Mouse (Mus musculus): Measurements from ENCODE around the gene Ap1g1.
"Not testable (repeated sequence)": the region's sequence is repeated elsewhere in the genome, so short reads cannot be mapped to it uniquely, and the experiment has no call there.

Gene Ap1g1

DNA sequence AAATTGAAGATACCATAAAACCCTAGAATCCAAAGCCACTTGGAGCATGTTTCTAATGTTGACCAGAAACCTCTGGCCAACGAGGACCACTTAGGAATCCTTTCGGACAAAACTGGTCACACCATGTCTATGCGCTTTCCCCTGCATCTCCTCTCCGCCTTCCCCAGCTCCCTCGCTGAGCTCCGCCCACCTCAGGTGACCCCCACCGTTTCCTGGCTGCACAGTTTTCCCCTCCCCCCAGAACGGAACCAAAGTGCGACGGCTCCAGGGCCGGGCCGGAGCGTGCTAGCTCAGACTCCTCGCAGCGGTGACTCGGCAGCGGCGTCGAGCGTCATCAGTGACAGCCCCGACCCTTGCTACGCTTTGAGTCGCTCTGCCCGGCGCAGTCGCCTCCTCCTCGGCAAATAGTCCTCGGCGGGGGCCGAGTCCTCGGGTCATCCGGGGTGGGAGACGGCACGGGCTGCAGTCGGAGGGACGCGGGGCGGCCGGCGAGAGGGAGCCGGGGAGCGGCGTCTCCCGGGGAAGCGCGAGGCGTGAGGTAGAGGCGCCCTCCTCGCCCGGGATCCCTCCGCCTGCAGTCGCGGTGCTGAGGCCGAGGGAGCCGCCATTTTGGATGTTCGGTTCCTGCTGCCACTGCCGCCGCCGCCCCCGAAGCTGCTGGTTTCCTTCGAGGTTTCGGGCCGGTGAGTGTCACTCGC lies at the start of gene Ap1g1:
Gene Ap1g1, plus strand, starts transcription at position 275 of the 698 bp plus-strand sequence.
- DNase-seq (ENCODE audit: extremely low spot score): peak; percentile 99

GRCm38 (mm10) chr8:109731012-109731411 lies 47.3 kb upstream of the Ap1g1 start:
- no peak for DNase-seq (ENCODE audit: extremely low spot score)

DNA sequence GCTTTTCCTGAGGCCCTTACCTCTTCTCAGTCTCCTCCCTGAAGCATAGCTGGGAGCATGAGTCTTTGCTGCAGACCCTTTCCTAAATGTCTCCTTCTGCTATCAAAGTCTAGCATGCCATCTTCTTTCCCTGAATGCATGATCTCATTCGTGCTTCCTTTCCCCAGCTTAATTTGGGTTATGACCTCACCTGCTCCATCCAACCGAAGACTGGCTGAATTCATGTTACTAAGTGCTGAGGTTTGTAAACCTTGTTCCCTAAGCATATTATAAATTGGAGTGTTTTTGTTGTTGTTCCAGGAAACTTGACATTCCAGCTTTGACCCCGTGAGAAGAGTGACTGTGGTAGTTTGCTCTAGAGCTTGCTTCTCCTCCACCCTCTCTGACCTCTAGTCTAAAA lies 44.3 kb upstream of the Ap1g1 start:
- no peak for DNase-seq (ENCODE audit: extremely low spot score)

DNA sequence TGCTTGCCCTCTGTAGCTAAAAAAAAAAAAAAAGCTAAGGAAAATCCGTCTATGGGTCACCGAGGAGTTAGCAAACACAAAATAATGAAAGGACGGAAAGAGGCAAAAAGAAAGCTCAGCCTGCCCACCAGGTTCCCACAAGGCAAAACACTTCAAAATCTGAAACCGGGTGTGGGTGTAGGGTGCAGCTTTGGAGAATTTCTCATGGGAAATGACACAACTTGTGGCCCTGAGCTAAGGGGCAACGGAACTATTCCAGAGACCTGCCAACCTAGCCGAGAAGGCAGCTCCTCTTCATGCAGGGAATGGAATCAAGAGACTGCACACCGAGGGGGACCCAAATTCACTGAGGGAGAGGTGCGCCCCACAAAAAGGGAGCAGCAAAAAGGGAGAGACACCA lies 41.5 kb upstream of the Ap1g1 start:
- DNase-seq (ENCODE audit: extremely low spot score): no peak

GRCm38 (mm10) chr8:109737237-109738048 lies 40.9 kb upstream of the Ap1g1 start, which contains the start of gene Atxn1l:
Atxn1l (minus strand) TSS chr8:109737739.
- peak; percentile 97 for DNase-seq (ENCODE audit: extremely low spot score)

- DNase-seq (ENCODE audit: extremely low spot score): no peak
These were observed 40.3 kb upstream of the Ap1g1 start for GRCm38 (mm10) chr8:109738049-109738380.

DNA sequence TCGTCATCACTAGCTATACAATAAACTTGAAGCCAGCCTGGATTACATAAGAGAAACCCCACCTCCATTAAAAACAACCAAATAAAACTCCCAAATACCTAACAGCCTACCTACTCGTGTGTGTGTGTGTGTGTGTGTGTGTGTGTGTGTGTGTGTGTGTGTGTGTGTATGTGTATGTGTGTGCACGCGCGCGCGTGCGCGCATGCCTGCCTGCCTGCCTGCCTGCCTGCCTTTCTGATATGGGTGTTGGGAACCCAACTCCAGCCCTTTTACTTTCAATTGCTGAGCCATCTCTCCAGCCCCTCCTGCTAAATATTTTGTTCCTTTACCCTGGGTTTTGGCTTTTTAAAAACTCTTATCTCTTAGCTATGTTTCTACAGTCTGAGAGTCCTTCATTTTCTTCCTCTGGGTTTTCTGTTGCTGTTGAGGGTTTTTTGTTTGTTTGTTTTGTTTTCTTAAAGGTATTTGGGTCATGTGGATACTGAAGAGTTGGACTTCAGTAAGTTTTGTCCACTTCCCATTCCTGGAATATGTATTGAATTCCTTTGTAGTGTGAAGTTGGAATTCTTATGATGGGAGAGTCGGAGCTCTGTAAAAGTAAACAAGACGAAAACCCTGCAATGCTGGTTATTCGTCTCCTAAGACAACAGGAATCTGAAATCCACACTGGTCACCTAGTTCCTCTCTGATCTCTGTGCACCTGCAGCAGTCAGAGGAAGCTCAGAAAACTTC lies 30.7 kb upstream of the Ap1g1 start:
- DNase-seq (ENCODE audit: extremely low spot score): no peak

GRCm38 (mm10) chr8:109750274-109750673 lies 28.1 kb upstream of the Ap1g1 start:
- DNase-seq (ENCODE audit: extremely low spot score): no peak

DNA sequence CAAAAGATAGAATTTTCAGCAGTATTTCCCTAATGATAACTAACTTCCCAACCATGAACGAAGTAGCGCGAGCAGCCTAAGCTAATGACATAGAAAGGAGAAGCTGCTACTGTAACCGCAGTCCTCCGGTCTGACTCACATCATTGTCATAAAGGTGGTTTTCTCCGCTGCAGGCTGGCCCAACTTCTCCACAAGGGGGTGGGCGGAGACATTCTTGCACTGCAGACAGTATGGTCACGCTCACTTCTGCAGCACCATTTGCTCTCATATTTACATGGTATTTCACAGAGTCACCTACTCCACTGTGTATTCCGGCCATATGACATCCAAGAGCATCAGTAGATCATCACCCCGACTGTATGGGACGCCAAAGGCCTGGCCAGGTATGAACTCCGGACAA lies 27.7 kb upstream of the Ap1g1 start:
- no peak for DNase-seq (ENCODE audit: extremely low spot score)

GRCm38 (mm10) chr8:109751731-109752485 lies 26.4 kb upstream of the Ap1g1 start:
- no peak for DNase-seq (ENCODE audit: extremely low spot score)

DNA sequence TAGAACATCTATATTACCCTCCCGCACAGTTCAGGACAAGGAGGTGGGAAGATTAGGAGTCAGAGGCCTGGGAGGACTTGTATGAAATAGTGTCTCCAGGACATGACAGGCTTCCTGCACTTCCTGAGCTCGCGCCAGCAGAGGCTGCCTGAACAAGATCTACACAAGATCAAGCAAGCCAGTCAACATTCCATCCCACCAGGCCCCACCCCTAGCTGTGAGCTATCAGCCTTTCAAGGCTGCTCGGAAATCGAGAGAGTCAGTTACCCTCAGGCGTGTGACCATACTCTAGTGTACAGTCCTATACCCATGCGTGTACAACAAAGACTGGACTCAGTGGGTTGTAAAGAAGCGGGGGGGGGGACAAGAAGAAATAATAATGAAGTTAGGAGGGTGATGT lies 23.7 kb upstream of the Ap1g1 start:
- no peak for DNase-seq (ENCODE audit: extremely low spot score)

- DNase-seq (ENCODE audit: extremely low spot score): not testable (repeated sequence)
These were observed 22.8 kb upstream of the Ap1g1 start for GRCm38 (mm10) chr8:109755554-109755953.

- DNase-seq (ENCODE audit: extremely low spot score): no peak
These were observed 21.5 kb upstream of the Ap1g1 start for GRCm38 (mm10) chr8:109756849-109757248.

GRCm38 (mm10) chr8:109759426-109759825 lies 18.9 kb upstream of the Ap1g1 start:
- DNase-seq (ENCODE audit: extremely low spot score): no peak

- no peak for DNase-seq (ENCODE audit: extremely low spot score)
These were observed 18.1 kb upstream of the Ap1g1 start for GRCm38 (mm10) chr8:109760221-109760620.

GRCm38 (mm10) chr8:109764031-109764430 lies 14.3 kb upstream of the Ap1g1 start:
- no peak for DNase-seq (ENCODE audit: extremely low spot score)

DNA sequence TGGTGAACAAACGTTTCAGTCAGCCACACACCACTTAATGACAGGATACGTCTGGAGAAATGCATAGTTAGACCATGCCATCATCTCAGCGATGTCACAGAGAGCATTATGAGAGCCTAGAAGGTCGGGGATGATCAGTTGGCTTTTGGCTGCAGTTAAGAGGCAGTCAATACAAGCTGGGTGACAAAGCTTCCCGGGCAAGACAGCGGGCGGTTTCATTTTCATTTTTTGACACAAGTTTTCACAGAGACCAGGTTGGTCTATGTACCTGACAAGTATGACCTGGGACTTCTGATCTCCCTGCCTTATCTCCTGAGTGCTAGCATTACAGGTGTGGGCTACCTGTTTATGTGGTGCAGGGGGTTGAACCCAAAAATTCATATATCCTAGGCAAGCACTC lies 12.3 kb upstream of the Ap1g1 start:
- no peak for DNase-seq (ENCODE audit: extremely low spot score)

GRCm38 (mm10) chr8:109773154-109773553 lies 5.2 kb upstream of the Ap1g1 start:
- no peak for DNase-seq (ENCODE audit: extremely low spot score)

GRCm38 (mm10) chr8:109777851-109778250 lies 503 bp upstream of the Ap1g1 start:
- no peak for DNase-seq (ENCODE audit: extremely low spot score)

DNA sequence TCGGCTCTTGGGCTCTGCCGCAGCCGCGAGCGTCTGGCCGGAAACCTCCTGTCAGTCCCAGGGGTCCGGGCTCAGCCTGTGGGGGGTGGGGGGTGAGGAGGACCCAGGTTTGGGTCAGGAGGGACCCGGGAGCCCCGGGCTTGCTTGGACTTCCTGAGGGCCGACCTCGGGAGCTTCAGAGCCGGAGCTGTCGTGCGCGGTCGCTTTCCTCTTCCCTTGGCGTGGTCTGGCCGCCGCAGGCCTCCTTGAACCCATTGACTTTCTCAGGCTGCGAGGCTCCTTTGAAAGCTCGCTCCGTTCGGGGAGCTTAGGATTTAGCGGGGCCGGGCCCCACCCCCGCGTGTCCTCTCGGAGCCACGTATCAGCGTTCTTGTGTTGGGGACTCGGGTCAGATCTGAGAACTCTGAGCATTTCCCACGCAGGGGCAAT lies 653 bp downstream of the Ap1g1 start:
- DNase-seq (ENCODE audit: extremely low spot score): no peak

GRCm38 (mm10) chr8:109779431-109780228 lies 1.3 kb downstream of the Ap1g1 start:
- no peak for DNase-seq (ENCODE audit: extremely low spot score)

Measured in embryo, embryonic 9.5 days (tissue).